Mouse (Mus musculus) forebrain, embryonic 15.5 days (tissue): Measurements from ENCODE around the gene Gm20532. TPM values are rescaled to one million over a fixed set of nuclear protein-coding genes. Genes with fewer than 3 reads are reported as not detected.

ENCODE experiments used
- ATAC-seq: fragments of 200-750 bp; cut with Nextera tagmentation; replicated peaks from 2 replicates; pipeline ENCODE4 v1.8.0; 2017; ENCODE audit warnings: mild to moderate bottlenecking, moderate TSS enrichment, moderate library complexity
- H3K27ac ChIP-seq: fragments of 300-500 bp; sonication (generic); replicated peaks from 2 replicates; pipeline ENCODE4 v1.5.1; 2015; ENCODE audit warnings: mild to moderate bottlenecking, inconsistent platforms
- H3K27me3 ChIP-seq: fragments of 300-500 bp; sonication (generic); 2 replicates; pipeline ENCODE4 v1.6.1; 2015; ENCODE audit warnings: inconsistent platforms
- H3K36me3 ChIP-seq: fragments of 300-500 bp; sonication (generic); 2 replicates; pipeline ENCODE4 v1.6.1; 2015; ENCODE audit warnings: mild to moderate bottlenecking, inconsistent platforms
- H3K4me1 ChIP-seq: fragments of 300-500 bp; sonication (generic); 2 replicates; pipeline ENCODE4 v1.6.1; 2015; ENCODE audit warnings: inconsistent platforms
- H3K4me2 ChIP-seq: fragments of 300-500 bp; sonication (generic); replicated peaks from 2 replicates; pipeline ENCODE4 v1.6.1; 2015; ENCODE audit warnings: mild to moderate bottlenecking, inconsistent platforms
- H3K4me3 ChIP-seq: fragments of 300-500 bp; sonication (generic); 2 replicates; pipeline ENCODE4 v1.5.1; 2015; ENCODE audit warnings: mild to moderate bottlenecking, inconsistent platforms
- H3K9ac ChIP-seq: fragments of 300-500 bp; sonication (generic); replicated peaks from 2 replicates; pipeline ENCODE4 v1.6.1; 2015; ENCODE audit warnings: mild to moderate bottlenecking, inconsistent platforms
- H3K9me3 ChIP-seq: fragments of 300-500 bp; sonication (generic); 2 replicates; pipeline ENCODE4 v1.6.1; 2016; ENCODE audit warnings: inconsistent platforms
- WGBS: fragments of 180-500 bp; shearing (Covaris S2); methylation state at CpG from one replicate; pipeline ENCODE4 v1.1.7; 2015; ENCODE audit warnings: mixed read lengths; 5-methylcytosine and 5-hydroxymethylcytosine counted together
- polyA plus RNA-seq: library from polyadenylated mRNA; unstranded; fragments of >200 nt; fragmentation: Nextera tagmentation; extraction: Ambion mirVana; gene quantifications from 2 replicates; pipeline ENCODE4 v1.2.1, GENCODE M21; 2015

Gm20532 gene
- polyA plus RNA-seq, 1 experiment from 2014 or later, result not detected

- no peak overlapping the region for H3K27ac ChIP-seq
- H3K9ac ChIP-seq, result no peak overlapping the region
- no peaks in the 10 kb centered on the region for H3K36me3 ChIP-seq
- no peak overlapping the region for H3K4me3 ChIP-seq
- 90% methylated on average over 10 of the region's 10 CpGs for WGBS
- ATAC-seq, result no peak
- peaks cover 10% of the 10 kb centered on the region for H3K4me1 ChIP-seq
- H3K27me3 ChIP-seq, result no peaks in the 10 kb centered on the region
- no peak overlapping the region for H3K4me2 ChIP-seq
- no peaks in the 10 kb centered on the region for H3K9me3 ChIP-seq
Observed at GRCm38 (mm10) chr2:26589284-26589683, 2.8 kb downstream of the Gm20532 start.

GRCm38 (mm10) chr2:26590282-26590681 is 3.8 kb downstream of the Gm20532 start:
- H3K27ac ChIP-seq, result no peak overlapping the region
- H3K9ac ChIP-seq, result no peak overlapping the region
- ATAC-seq, result no peak
- no peaks in the 10 kb centered on the region for H3K36me3 ChIP-seq
- no peaks in the 10 kb centered on the region for H3K27me3 ChIP-seq
- whole genome bisulfite sequencing, result 91% methylated on average over 7 of the region's 7 CpGs
- no peak overlapping the region for H3K4me2 ChIP-seq
- H3K4me3 ChIP-seq, result no peak overlapping the region
- no peaks in the 10 kb centered on the region for H3K9me3 ChIP-seq
- peaks cover 10% of the 10 kb centered on the region for H3K4me1 ChIP-seq

- no peak for ATAC-seq
- no peak overlapping the region for H3K4me3 ChIP-seq
- no peaks in the 10 kb centered on the region for H3K27me3 ChIP-seq
- H3K9me3 ChIP-seq, result no peaks in the 10 kb centered on the region
- no peak overlapping the region for H3K27ac ChIP-seq
- no peak overlapping the region for H3K4me2 ChIP-seq
- no peaks in the 10 kb centered on the region for H3K36me3 ChIP-seq
- peaks cover 10% of the 10 kb centered on the region for H3K4me1 ChIP-seq
- WGBS, result 84% methylated on average over 7 of the region's 7 CpGs
- H3K9ac ChIP-seq, result no peak overlapping the region
Observed at GRCm38 (mm10) chr2:26590962-26591361, 4.5 kb downstream of the Gm20532 start.

- Histone ChIP-seq H3K9ac (no peak overlapping the region), H3K4me2 (no peak overlapping the region), H3K27ac (no peak overlapping the region), H3K27me3 (no peaks in the 10 kb centered on the region), H3K36me3 (no peaks in the 10 kb centered on the region), H3K9me3 (no peaks in the 10 kb centered on the region), H3K4me1 (peaks cover 7% of the 10 kb centered on the region), H3K4me3 (no peak overlapping the region)
- ATAC-seq, result no peak
- 80% methylated on average over 12 of the region's 12 CpGs for WGBS
Observed at GRCm38 (mm10) chr2:26591416-26591815, 5.0 kb downstream of the Gm20532 start.

- WGBS, result 77% methylated on average over 9 of the region's 9 CpGs
- Histone ChIP-seq H3K9me3 (no peaks in the 10 kb centered on the region), H3K4me3 (no peak overlapping the region), H3K36me3 (no peaks in the 10 kb centered on the region), H3K4me2 (no peak overlapping the region), H3K27ac (no peak overlapping the region), H3K4me1 (no peaks in the 10 kb centered on the region), H3K9ac (no peak overlapping the region), H3K27me3 (no peaks in the 10 kb centered on the region)
- no peak for ATAC-seq
Observed at GRCm38 (mm10) chr2:26593211-26594021, 7.0 kb downstream of the Gm20532 start.

- H3K27ac ChIP-seq, result no peak overlapping the region
- H3K4me1 ChIP-seq, result no peaks in the 10 kb centered on the region
- no peaks in the 10 kb centered on the region for H3K36me3 ChIP-seq
- H3K27me3 ChIP-seq, result no peaks in the 10 kb centered on the region
- H3K9me3 ChIP-seq, result no peaks in the 10 kb centered on the region
- H3K4me2 ChIP-seq, result no peak overlapping the region
- no peak overlapping the region for H3K9ac ChIP-seq
- no peak overlapping the region for H3K4me3 ChIP-seq
- 62% methylated on average over 9 of the region's 9 CpGs for WGBS
- ATAC-seq, result no peak
Observed at GRCm38 (mm10) chr2:26594022-26594346, 7.5 kb downstream of the Gm20532 start.

GRCm38 (mm10) chr2:26594461-26594933 is 8.1 kb downstream of the Gm20532 start:
- Histone ChIP-seq H3K9ac (no peak overlapping the region), H3K36me3 (no peaks in the 10 kb centered on the region), H3K4me3 (no peak overlapping the region), H3K9me3 (no peaks in the 10 kb centered on the region), H3K27ac (no peak overlapping the region), H3K4me2 (no peak overlapping the region), H3K27me3 (no peaks in the 10 kb centered on the region), H3K4me1 (no peaks in the 10 kb centered on the region)
- no peak for ATAC-seq
- WGBS, result 92% methylated on average over 7 of the region's 7 CpGs

- 84% methylated on average over 6 of the region's 6 CpGs for WGBS
- no peak for ATAC-seq
- H3K36me3 ChIP-seq, result no peaks in the 10 kb centered on the region
- no peak overlapping the region for H3K27ac ChIP-seq
- H3K27me3 ChIP-seq, result no peaks in the 10 kb centered on the region
- H3K9me3 ChIP-seq, result no peaks in the 10 kb centered on the region
- H3K4me2 ChIP-seq, result no peak overlapping the region
- no peak overlapping the region for H3K4me3 ChIP-seq
- H3K9ac ChIP-seq, result no peak overlapping the region
- no peaks in the 10 kb centered on the region for H3K4me1 ChIP-seq
Observed at GRCm38 (mm10) chr2:26594934-26595724, 8.7 kb downstream of the Gm20532 start.

- H3K9me3 ChIP-seq, result no peaks in the 10 kb centered on the region
- no peak for ATAC-seq
- no peaks in the 10 kb centered on the region for H3K27me3 ChIP-seq
- H3K4me1 ChIP-seq, result no peaks in the 10 kb centered on the region
- 88% methylated on average over 11 of the region's 11 CpGs for WGBS
- no peaks in the 10 kb centered on the region for H3K36me3 ChIP-seq
- H3K4me2 ChIP-seq, result no peak overlapping the region
- H3K9ac ChIP-seq, result no peak overlapping the region
- no peak overlapping the region for H3K27ac ChIP-seq
- H3K4me3 ChIP-seq, result no peak overlapping the region
Observed at GRCm38 (mm10) chr2:26595725-26596435, 9.4 kb downstream of the Gm20532 start.

GRCm38 (mm10) chr2:26596898-26597297 is 10.5 kb downstream of the Gm20532 start:
- H3K9me3 ChIP-seq, result no peaks in the 10 kb centered on the region
- H3K4me1 ChIP-seq, result no peaks in the 10 kb centered on the region
- 0 out of 2 replicates have a peak, but pooled peaks cover under 1% of the 10 kb centered on the region for H3K27me3 ChIP-seq
- H3K27ac ChIP-seq, result no peak overlapping the region
- no peaks in the 10 kb centered on the region for H3K36me3 ChIP-seq
- H3K4me2 ChIP-seq, result no peak overlapping the region
- WGBS, result 95% methylated on average over 3 of the region's 3 CpGs
- no peak overlapping the region for H3K9ac ChIP-seq
- no peak overlapping the region for H3K4me3 ChIP-seq
- no peak for ATAC-seq

- Histone ChIP-seq H3K9ac (no peak overlapping the region), H3K4me1 (no peaks in the 10 kb centered on the region), H3K27ac (no peak overlapping the region), H3K4me2 (no peak overlapping the region), H3K4me3 (no peak overlapping the region), H3K9me3 (no peaks in the 10 kb centered on the region), H3K36me3 (no peaks in the 10 kb centered on the region), H3K27me3 (peaks cover 9% of the 10 kb centered on the region)
- WGBS, result 90% methylated on average over 2 of the region's 2 CpGs
- no peak for ATAC-seq
Observed at GRCm38 (mm10) chr2:26597810-26598209, 11.4 kb downstream of the Gm20532 start.

GRCm38 (mm10) chr2:26598462-26598861 is 12.0 kb downstream of the Gm20532 start:
- Histone ChIP-seq H3K27ac (no peak overlapping the region), H3K4me1 (0 out of 2 replicates have a peak, but pooled peaks cover under 1% of the 10 kb centered on the region), H3K9me3 (no peaks in the 10 kb centered on the region), H3K27me3 (peaks cover 16% of the 10 kb centered on the region), H3K4me3 (no peak overlapping the region), H3K36me3 (no peaks in the 10 kb centered on the region), H3K4me2 (no peak overlapping the region), H3K9ac (no peak overlapping the region)
- no peak for ATAC-seq
- 86% methylated on average over 3 of the region's 3 CpGs for WGBS
